Mouse (Mus musculus): ENCODE results near the gene Peg12. TPM values are rescaled to one million over a fixed set of nuclear protein-coding genes. Genes with fewer than 3 reads are reported as not detected.
A peak's percentile ranks its signal among the peaks of the same experiment; 100 is the strongest.

The Peg12 gene
- 4.1 and 4.6 TPM in 2 replicates for polyA plus RNA-seq (2015; fragmentation: Nextera tagmentation; extraction: Ambion mirVana)

- 10% methylated on average over 74 of the region's 82 CpGs for WGBS (ENCODE audit: insufficient replicate concordance)
- no peaks in the 10 kb centered on the region for H3K4me1 ChIP-seq (replicated peaks)
- peak within 1 kb of the TSS; percentile 57 for H3K9ac ChIP-seq
- ATAC-seq (ENCODE audit: low read depth), result peak; percentile 78
- H3K9me3 ChIP-seq (replicated peaks), result 0 out of 2 replicates have a peak, but pooled peaks cover 3% of the 10 kb centered on the region
- H3K4me3 ChIP-seq (replicated peaks), result peak within 1 kb of the TSS; percentile 56
- DNase-seq, result no peak
- peaks cover 15% of the 10 kb centered on the region for H3K27me3 ChIP-seq
- peak within 1 kb of the TSS; percentile 39; the same call in 1 of the 2 replicates for H3K27ac ChIP-seq
- H3K4me2 ChIP-seq, result peak within 1 kb of the TSS; percentile 68
- no peaks in the 10 kb centered on the region for H3K36me3 ChIP-seq
Measured at GRCm38 (mm10) chr7:62463878-62464755, at the start of gene Peg12. Peg12 (minus strand) TSS chr7:62464510.

DNA sequence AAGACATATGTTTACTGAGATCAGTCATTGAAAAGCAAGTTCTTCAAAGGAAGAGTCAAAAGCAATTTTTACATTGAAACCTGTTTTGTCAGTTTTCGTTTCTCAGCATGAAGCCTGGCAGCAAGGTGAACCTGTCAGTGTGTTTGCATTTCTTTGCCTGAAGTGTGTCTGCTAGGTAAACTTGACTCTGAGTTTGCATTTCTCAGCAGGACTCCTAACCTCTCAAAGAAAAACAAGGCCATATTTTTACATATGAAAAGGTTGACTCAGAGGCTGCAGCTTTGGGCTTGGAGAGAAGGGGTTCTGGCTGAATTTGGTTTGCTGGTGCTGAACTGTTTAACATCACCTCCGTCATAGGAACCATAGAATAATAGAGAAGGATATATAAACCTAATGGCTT is 21.8 kb upstream of the Peg12 start:
- no peak for DNase-seq
- H3K36me3 ChIP-seq, result no peaks in the 10 kb centered on the region
- H3K27me3 ChIP-seq, result no peaks in the 10 kb centered on the region
- no peak for ATAC-seq (ENCODE audit: low read depth)
- 18% methylated on average over 2 of the region's 2 CpGs for WGBS (ENCODE audit: insufficient replicate concordance)
- H3K4me2 ChIP-seq, result no peak overlapping the region
- H3K4me1 ChIP-seq (replicated peaks), result no peaks in the 10 kb centered on the region
- no peaks in the 10 kb centered on the region for H3K9me3 ChIP-seq (replicated peaks)
- no peak overlapping the region for H3K27ac ChIP-seq
- H3K9ac ChIP-seq, result no peak overlapping the region
- H3K4me3 ChIP-seq (replicated peaks), result no peak overlapping the region

DNA sequence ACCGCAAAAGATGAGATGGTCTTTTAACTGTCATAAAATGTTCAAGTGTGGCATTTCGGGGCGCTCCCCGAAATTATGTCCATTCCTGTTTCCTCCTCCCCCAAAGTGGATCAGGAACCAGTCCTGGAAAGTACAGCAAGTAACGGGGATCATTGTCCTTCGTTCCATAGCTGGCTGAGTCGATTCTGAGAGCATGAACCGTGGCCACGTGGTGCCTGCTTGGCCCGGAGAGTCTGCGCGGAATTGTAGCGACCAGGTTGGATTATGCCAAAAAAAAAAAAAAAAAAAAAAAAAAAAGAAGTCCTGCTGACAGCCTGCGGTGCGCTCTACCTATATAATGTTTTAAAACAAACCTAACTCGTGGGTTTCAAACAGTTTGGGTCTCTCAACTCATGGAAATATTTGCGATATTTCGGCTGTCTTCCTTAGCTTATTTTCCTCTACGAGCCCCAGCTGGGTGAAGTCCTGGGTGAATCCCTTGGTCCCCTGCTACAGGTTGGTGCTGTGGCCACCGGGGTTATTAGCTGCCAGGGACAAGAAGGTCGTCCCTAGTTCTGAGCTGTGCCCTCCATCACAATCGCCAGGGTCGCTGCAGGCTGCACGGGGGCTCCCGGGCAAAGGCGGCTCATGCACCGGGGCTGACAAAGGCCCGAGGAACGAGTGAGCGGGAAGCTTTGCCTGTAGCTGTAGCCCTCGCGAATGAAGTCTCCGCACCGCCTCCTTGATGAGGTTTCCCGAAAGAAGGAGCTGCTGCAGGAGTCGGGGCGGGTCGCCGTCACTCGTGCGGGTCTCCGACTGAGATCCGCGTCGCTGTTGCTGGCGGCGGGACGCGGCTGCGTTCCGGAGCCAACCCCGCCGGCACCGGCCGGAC is 1.1 kb downstream of the Peg12 start:
- H3K36me3 ChIP-seq, result no peaks in the 10 kb centered on the region
- no peak overlapping the region for H3K27ac ChIP-seq
- DNase-seq, result no peak
- 0 out of 2 replicates have a peak, but pooled peaks cover 3% of the 10 kb centered on the region for H3K9me3 ChIP-seq (replicated peaks)
- peaks cover 15% of the 10 kb centered on the region for H3K27me3 ChIP-seq
- H3K4me3 ChIP-seq (replicated peaks), result peak overlapping the region; percentile 56
- H3K4me2 ChIP-seq, result peak overlapping the region; percentile 68
- peak overlapping the region; percentile 57 for H3K9ac ChIP-seq
- H3K4me1 ChIP-seq (replicated peaks), result no peaks in the 10 kb centered on the region
- 21% methylated on average over 55 of the region's 55 CpGs for WGBS (ENCODE audit: insufficient replicate concordance)
- ATAC-seq (ENCODE audit: low read depth), result peak; percentile 41; the same call in 1 of the 2 replicates

DNA sequence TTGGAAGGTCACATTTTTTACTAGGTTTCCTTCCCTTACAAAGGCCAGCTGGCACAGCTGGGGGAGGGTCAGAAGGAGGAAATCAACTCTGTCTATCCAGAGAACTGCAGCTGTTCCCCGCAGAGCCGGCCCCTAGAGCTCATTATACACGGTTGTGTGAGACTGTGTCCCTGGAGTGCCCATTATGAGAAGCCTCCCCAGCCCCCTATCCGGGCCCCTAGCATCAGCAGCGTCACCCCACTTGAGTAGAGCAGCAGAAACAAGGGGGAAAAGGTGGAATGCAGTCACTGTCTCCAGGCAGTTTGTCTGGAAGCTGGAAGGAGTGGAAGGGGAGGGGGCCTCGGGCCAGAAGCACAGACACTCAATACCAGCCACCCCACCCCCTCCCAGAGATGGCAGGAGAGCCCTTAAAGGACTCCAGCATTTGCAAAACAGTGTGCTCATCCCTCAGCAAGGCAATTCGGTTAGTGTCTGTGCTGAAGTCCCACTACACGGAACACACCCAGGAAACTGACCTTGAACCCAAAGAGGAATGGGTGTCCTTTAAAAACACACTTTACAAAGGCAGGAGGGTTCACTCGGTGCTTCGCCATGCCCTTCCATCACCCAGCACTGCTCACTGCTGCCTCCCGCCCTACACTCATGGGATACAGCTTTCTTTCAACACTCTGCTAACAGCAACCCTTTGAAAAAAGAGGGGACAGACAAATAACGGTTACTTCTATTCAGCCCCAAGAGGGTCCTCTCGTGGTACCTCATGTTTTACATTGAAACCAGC is 1.9 kb downstream of the Peg12 start:
- 23% methylated on average over 13 of the region's 13 CpGs for WGBS (ENCODE audit: insufficient replicate concordance)
- no peak for DNase-seq
- 0 out of 2 replicates have a peak overlapping the region, but pooled peaks have one; percentile 12 for H3K4me3 ChIP-seq (replicated peaks)
- H3K36me3 ChIP-seq, result no peaks in the 10 kb centered on the region
- H3K9ac ChIP-seq, result no peak overlapping the region; the same call in 1 of the 2 replicates
- 0 out of 2 replicates have a peak, but pooled peaks cover 3% of the 10 kb centered on the region for H3K9me3 ChIP-seq (replicated peaks)
- peaks cover 15% of the 10 kb centered on the region for H3K27me3 ChIP-seq
- ATAC-seq (ENCODE audit: low read depth), result no peak
- no peaks in the 10 kb centered on the region for H3K4me1 ChIP-seq (replicated peaks)
- no peak overlapping the region for H3K27ac ChIP-seq
- peak overlapping the region; percentile 68 for H3K4me2 ChIP-seq

- no peak overlapping the region for H3K4me2 ChIP-seq
- H3K36me3 ChIP-seq, result no peaks in the 10 kb centered on the region
- 15% methylated on average over 2 of the region's 2 CpGs for WGBS (ENCODE audit: insufficient replicate concordance)
- H3K4me3 ChIP-seq (replicated peaks), result no peak overlapping the region
- ATAC-seq (ENCODE audit: low read depth) (no peak), DNase-seq (no peak)
- no peak overlapping the region for H3K27ac ChIP-seq
- H3K9me3 ChIP-seq (replicated peaks), result no peaks in the 10 kb centered on the region
- no peak overlapping the region for H3K9ac ChIP-seq
- no peaks in the 10 kb centered on the region for H3K4me1 ChIP-seq (replicated peaks)
- H3K27me3 ChIP-seq, result no peaks in the 10 kb centered on the region
Measured at GRCm38 (mm10) chr7:62452353-62452752, 12.0 kb downstream of the Peg12 start.

DNA sequence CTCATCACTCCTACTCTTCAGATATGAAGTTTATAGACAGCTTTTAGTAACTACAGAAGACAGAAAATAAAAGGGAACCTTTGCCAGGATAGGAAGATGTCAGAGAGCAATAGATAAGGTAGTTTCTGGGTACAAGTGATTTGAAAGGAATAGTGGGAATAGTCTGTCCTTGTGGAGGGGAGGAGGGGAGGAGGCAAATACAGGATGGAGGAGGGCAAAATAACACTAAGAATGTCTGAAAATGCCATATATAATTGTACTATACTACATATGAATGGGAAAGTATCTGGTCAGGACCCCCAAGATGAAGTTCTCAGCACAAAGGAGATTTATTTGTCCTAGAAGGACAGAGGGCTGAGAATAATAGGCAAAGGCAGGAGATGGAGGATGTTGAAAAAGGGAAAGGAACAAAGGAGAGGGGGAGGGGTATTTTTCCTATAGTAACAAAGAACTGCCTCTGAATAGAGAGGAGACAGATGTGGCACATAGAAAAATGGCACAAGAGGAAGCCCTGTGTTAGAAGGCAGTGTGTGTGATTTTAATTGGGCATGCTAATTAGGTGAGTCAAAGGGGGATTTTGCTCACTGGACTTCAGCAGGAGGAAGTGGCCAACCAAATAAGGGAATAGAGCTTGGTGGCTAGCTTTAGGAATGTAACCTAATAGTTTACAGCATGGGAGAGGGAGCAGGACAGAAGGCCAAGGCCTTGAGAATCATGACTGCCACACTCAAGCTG is 18.7 kb downstream of the Peg12 start:
- ATAC-seq (ENCODE audit: low read depth), result no peak
- no peaks in the 10 kb centered on the region for H3K36me3 ChIP-seq
- no peaks in the 10 kb centered on the region for H3K27me3 ChIP-seq
- no peaks in the 10 kb centered on the region for H3K4me1 ChIP-seq (replicated peaks)
- no peak overlapping the region for H3K9ac ChIP-seq
- H3K9me3 ChIP-seq (replicated peaks), result no peaks in the 10 kb centered on the region
- no peak overlapping the region for H3K4me3 ChIP-seq (replicated peaks)
- no peak overlapping the region for H3K27ac ChIP-seq
- DNase-seq, result no peak
- no peak overlapping the region for H3K4me2 ChIP-seq

DNA sequence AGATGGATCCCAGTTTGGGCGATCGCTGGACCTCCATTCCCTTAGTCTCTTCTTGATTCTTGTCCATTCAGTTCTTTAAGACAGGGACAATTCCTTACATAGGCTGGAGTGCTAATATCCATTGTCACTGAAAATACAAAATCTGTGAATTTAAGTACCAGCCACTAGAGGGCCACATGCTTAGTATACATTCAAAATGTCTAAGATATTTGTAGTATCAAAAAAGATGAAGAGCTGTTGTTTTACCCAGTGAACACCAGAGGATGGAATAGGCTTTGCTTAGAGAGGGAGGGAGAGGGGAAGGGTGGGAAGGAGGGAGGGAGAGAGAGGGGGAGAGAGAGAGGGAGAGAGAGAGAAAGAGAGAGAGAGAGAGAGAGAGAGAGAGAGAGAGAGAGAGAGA is 27.9 kb downstream of the Peg12 start:
- no peak for DNase-seq
- WGBS (ENCODE audit: insufficient replicate concordance), result 35% methylated on average over 2 of the region's 2 CpGs
- H3K4me1 ChIP-seq (replicated peaks), result no peaks in the 10 kb centered on the region
- H3K27me3 ChIP-seq, result no peaks in the 10 kb centered on the region
- H3K9me3 ChIP-seq (replicated peaks), result no peaks in the 10 kb centered on the region
- H3K27ac ChIP-seq, result no peak overlapping the region
- H3K9ac ChIP-seq, result no peak overlapping the region
- H3K36me3 ChIP-seq, result no peaks in the 10 kb centered on the region
- no peak for ATAC-seq (ENCODE audit: low read depth)
- H3K4me2 ChIP-seq, result no peak overlapping the region
- H3K4me3 ChIP-seq (replicated peaks), result no peak overlapping the region

- Histone ChIP-seq H3K36me3 (no peaks in the 10 kb centered on the region), H3K9me3 (replicated peaks) (no peaks in the 10 kb centered on the region), H3K4me1 (replicated peaks) (no peaks in the 10 kb centered on the region), H3K4me3 (replicated peaks) (no peak overlapping the region), H3K4me2 (no peak overlapping the region), H3K27me3 (no peaks in the 10 kb centered on the region), H3K27ac (no peak overlapping the region), H3K9ac (no peak overlapping the region)
- 15% methylated on average over 3 of the region's 3 CpGs for WGBS (ENCODE audit: insufficient replicate concordance)
- no peak for ATAC-seq (ENCODE audit: low read depth)
- no peak for DNase-seq
Measured at GRCm38 (mm10) chr7:62433243-62433642, 31.1 kb downstream of the Peg12 start.

- ATAC-seq (ENCODE audit: low read depth) (no peak), DNase-seq (no peak)
- Histone ChIP-seq H3K27ac (no peak overlapping the region), H3K27me3 (no peaks in the 10 kb centered on the region), H3K4me1 (replicated peaks) (no peaks in the 10 kb centered on the region), H3K4me3 (replicated peaks) (no peak overlapping the region), H3K9me3 (replicated peaks) (no peaks in the 10 kb centered on the region), H3K9ac (no peak overlapping the region), H3K36me3 (no peaks in the 10 kb centered on the region), H3K4me2 (no peak overlapping the region)
- WGBS (ENCODE audit: insufficient replicate concordance), result 19% methylated on average over 8 of the region's 8 CpGs
Measured at GRCm38 (mm10) chr7:62428337-62428736, 36.0 kb downstream of the Peg12 start.

- H3K4me2 ChIP-seq, result no peak overlapping the region
- H3K27ac ChIP-seq, result no peak overlapping the region
- WGBS (ENCODE audit: insufficient replicate concordance), result 39% methylated on average over 4 of the region's 4 CpGs
- H3K4me3 ChIP-seq (replicated peaks), result no peak overlapping the region
- H3K36me3 ChIP-seq, result no peaks in the 10 kb centered on the region
- no peaks in the 10 kb centered on the region for H3K4me1 ChIP-seq (replicated peaks)
- no peak for DNase-seq
- H3K9me3 ChIP-seq (replicated peaks), result no peaks in the 10 kb centered on the region
- ATAC-seq (ENCODE audit: low read depth), result no peak
- no peak overlapping the region for H3K9ac ChIP-seq
- no peaks in the 10 kb centered on the region for H3K27me3 ChIP-seq
Measured at GRCm38 (mm10) chr7:62423210-62423609, 41.1 kb downstream of the Peg12 start.

Measured in liver, embryonic 13.5 days (tissue).